Mouse (Mus musculus) erythroblast, embryonic 14.5 days (primary cell): Measurements from ENCODE around the gene Olfml2b.

Experiments used
- GATA1 ChIP-seq: IDR thresholded peaks from 2 replicates; pipeline ENCODE4 v1.6.1; 2012; ENCODE audit warnings: low read length, inconsistent platforms, mixed read lengths
- TAL1 ChIP-seq: IDR thresholded peaks from 3 replicates; pipeline ENCODE4 v1.6.1; 2012; ENCODE audit warnings: low read length, inconsistent platforms, mixed read lengths

- TF ChIP-seq TAL1 (no peak), GATA1 (no peak)
These were observed 73.0 kb downstream of the Olfml2b start for GRCm38 (mm10) chr1:170717241-170717828.
